15 mouse cellular contexts compared by ENCODE assay signal in the genomic region with DNA sequence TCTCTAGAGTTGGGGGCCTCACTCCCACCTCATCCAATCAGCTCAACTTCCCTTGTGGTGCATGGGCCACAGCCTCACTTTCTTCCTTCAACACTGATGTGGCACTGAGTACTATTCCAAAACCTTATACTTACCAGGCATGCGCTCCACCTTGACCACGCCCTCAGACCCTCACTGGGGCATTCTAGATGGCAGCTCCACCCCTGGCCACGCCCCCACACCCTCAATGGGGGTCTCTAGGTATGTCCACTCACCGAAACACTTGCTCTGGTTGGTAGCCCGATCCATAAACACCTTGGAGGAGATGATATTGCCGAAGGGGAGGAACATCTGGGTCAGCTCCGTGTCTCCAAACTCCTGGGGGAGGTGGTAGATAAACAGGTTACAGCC. TPM values are rescaled to one million over a fixed set of nuclear protein-coding genes. Genes with fewer than 3 reads are reported as not detected.
A peak's percentile ranks its signal among the peaks of the same experiment; 100 is the strongest.
DNase-seq lines count a peak whose midpoint lies in the region; ATAC-seq and TF ChIP-seq lines count a peak whose summit lies in the region.
"Had no signal": no experiment of that assay in that cellular context is flagged by ENCODE, and none has a peak within 500 bp of the region (broad histone marks: within the 10 kb centered on the region; RNA-seq: fewer than 3 reads in every experiment).

No protein-coding gene starts in this region.

- peak; percentile 4 for DNase-seq in gastrocnemius, postnatal 10 days
- DNase-seq in gastrocnemius, adult 8-10 months (ENCODE audit: low spot score in 2 of 2): no peak
- peak; percentile 2 for DNase-seq in liver
- DNase-seq in liver, embryonic 11.5 days (ENCODE audit: low spot score): no peak
- no peak for DNase-seq in midbrain, postnatal 0 days (ENCODE audit: low spot score)
- no peak for DNase-seq in natural killer cell, adult 2 months (ENCODE audit: low spot score in 2 of 2)
- DNase-seq: adrenal gland, postnatal 14 days; cerebellum, adult 2 months; heart, adult 18-20 months had no signal

- no peak overlapping the region; the same call in 1 of the 2 replicates for H3K4me2 ChIP-seq in liver, embryonic 11.5 days
- peak overlapping the region; percentile 33 for H3K4me2 ChIP-seq in embryonic facial prominence, embryonic 13.5 days
- no peak overlapping the region for H3K4me2 ChIP-seq in midbrain, postnatal 0 days (ENCODE audit: low read depth, low read length, poor library complexity, severe bottlenecking)
- H3K4me2 ChIP-seq: embryonic facial prominence, embryonic 12.5 days; hindbrain, embryonic 13.5 days had no signal

- ATAC-seq in liver, embryonic 11.5 days (replicated peaks; ENCODE audit: low FRiP score): no peak
- ATAC-seq in embryonic facial prominence, embryonic 13.5 days (ENCODE audit: insufficient number of reproducible peaks, insufficient read depth, low FRiP score, low TSS enrichment, low read depth): no peak
- no peak for ATAC-seq in midbrain, postnatal 0 days (ENCODE audit: low FRiP score)
- ATAC-seq: forebrain, embryonic 16.5 days had no signal

- WGBS in liver, embryonic 11.5 days: 30% methylated on average over 7 of the region's 7 CpGs
- 36% methylated on average over 7 of the region's 7 CpGs for WGBS in embryonic facial prominence, embryonic 13.5 days
- WGBS in small intestine, adult 2 months: 38% methylated on average over 7 of the region's 7 CpGs
- 49% methylated on average over 7 of the region's 7 CpGs for WGBS in midbrain, postnatal 0 days

- no peak overlapping the region for H3K4me3 ChIP-seq in liver, embryonic 11.5 days (ENCODE audit: low read depth, low read length)
- H3K4me3 ChIP-seq in embryonic facial prominence, embryonic 13.5 days: no peak overlapping the region
- peak overlapping the region; percentile 50 for H3K4me3 ChIP-seq in small intestine, adult 2 months (ENCODE audit: low read depth, low read length)
- no peak overlapping the region for H3K4me3 ChIP-seq in midbrain, postnatal 0 days (ENCODE audit: low read depth, low read length)
- H3K4me3 ChIP-seq: embryonic facial prominence, embryonic 12.5 days; hindbrain, embryonic 13.5 days; myocyte had no signal

- peaks cover 96% of the 10 kb centered on the region for H3K27me3 ChIP-seq in liver, embryonic 11.5 days (replicated peaks; ENCODE audit: control insufficient read depth, insufficient read depth, low read length)
- peaks cover 99% of the 10 kb centered on the region for H3K27me3 ChIP-seq in embryonic facial prominence, embryonic 13.5 days
- peaks cover 8% of the 10 kb centered on the region for H3K27me3 ChIP-seq in small intestine, adult 2 months (ENCODE audit: control insufficient read depth, insufficient read depth, low read length)
- 0 out of 2 replicates have a peak, but pooled peaks cover 2% of the 10 kb centered on the region for H3K27me3 ChIP-seq in midbrain, postnatal 0 days (ENCODE audit: insufficient read depth, low read length)

- no peak overlapping the region for H3K9ac ChIP-seq in liver, embryonic 11.5 days (ENCODE audit: low read depth, low read length)
- no peak overlapping the region for H3K9ac ChIP-seq in embryonic facial prominence, embryonic 13.5 days
- no peak overlapping the region for H3K9ac ChIP-seq in midbrain, postnatal 0 days (replicated peaks; ENCODE audit: low read length, poor library complexity, severe bottlenecking)
- H3K9ac ChIP-seq: embryonic facial prominence, embryonic 12.5 days; hindbrain, embryonic 13.5 days had no signal

- TF ChIP-seq POLR2A in small intestine, adult 2 months (IDR thresholded peaks at IDR 0.05; ENCODE audit: low read depth, low read length): no peak

- H3K27ac ChIP-seq in liver, embryonic 11.5 days (ENCODE audit: low read depth, low read length): no peak overlapping the region
- H3K27ac ChIP-seq in embryonic facial prominence, embryonic 13.5 days: no peak overlapping the region
- no peak overlapping the region for H3K27ac ChIP-seq in small intestine, adult 2 months (ENCODE audit: insufficient read depth, low read depth, low read length)
- no peak overlapping the region for H3K27ac ChIP-seq in midbrain, postnatal 0 days (ENCODE audit: low read depth, low read length)
- H3K27ac ChIP-seq: embryonic facial prominence, embryonic 12.5 days; hindbrain, embryonic 13.5 days had no signal

- no peaks in the 10 kb centered on the region for H3K9me3 ChIP-seq in liver, embryonic 11.5 days (ENCODE audit: control insufficient read depth, low read length)
- H3K9me3 ChIP-seq in embryonic facial prominence, embryonic 13.5 days: no peaks in the 10 kb centered on the region
- H3K9me3 ChIP-seq in midbrain, postnatal 0 days (ENCODE audit: low read length): no peaks in the 10 kb centered on the region
- H3K9me3 ChIP-seq: embryonic facial prominence, embryonic 12.5 days; hindbrain, embryonic 13.5 days had no signal

- peaks cover 14% of the 10 kb centered on the region for H3K4me1 ChIP-seq in liver, embryonic 11.5 days (replicated peaks; ENCODE audit: control insufficient read depth, insufficient read depth, low read length)
- H3K4me1 ChIP-seq in embryonic facial prominence, embryonic 13.5 days: peaks cover 16% of the 10 kb centered on the region
- peaks cover 42% of the 10 kb centered on the region for H3K4me1 ChIP-seq in small intestine, adult 2 months (ENCODE audit: control insufficient read depth, insufficient read depth, insufficient read length, low read length)
- no peaks in the 10 kb centered on the region for H3K4me1 ChIP-seq in midbrain, postnatal 0 days (ENCODE audit: insufficient read depth, low read length)

- no peaks in the 10 kb centered on the region for H3K36me3 ChIP-seq in liver, embryonic 11.5 days (ENCODE audit: control insufficient read depth, insufficient read depth, low read length)
- no peaks in the 10 kb centered on the region for H3K36me3 ChIP-seq in embryonic facial prominence, embryonic 13.5 days
- H3K36me3 ChIP-seq in small intestine, adult 2 months (ENCODE audit: control insufficient read depth, insufficient read depth, low read length): no peaks in the 10 kb centered on the region
- H3K36me3 ChIP-seq in midbrain, postnatal 0 days (ENCODE audit: insufficient read depth, low read length): peaks cover 29% of the 10 kb centered on the region
- H3K36me3 ChIP-seq: embryonic facial prominence, embryonic 12.5 days had no signal

- TF ChIP-seq CTCF in small intestine, adult 2 months (IDR thresholded peaks at IDR 0.05; ENCODE audit: extremely low read depth, insufficient read length, insufficient replicate concordance, low read depth, low read length): no peak
- TF ChIP-seq CTCF in midbrain, postnatal 0 days (IDR thresholded peaks at IDR 0.05): no peak

RNA-seq across cellular contexts. Expression of a gene that starts 7.0 kb away (rescaled TPM):
- total RNA-seq in gastrocnemius, postnatal 10 days (2021): 100 to 1,000 TPM; 329 to 332 TPM
- 100 to 1,000 TPM; 223 to 267 (median 235) TPM for total RNA-seq in gastrocnemius, adult 8-10 months (2022)
- polyA plus RNA-seq in liver, embryonic 11.5 days (2014; fragmentation: Nextera tagmentation; extraction: Ambion mirVana): 15.4 and 21.4 TPM in 2 replicates
- polyA plus RNA-seq in embryonic facial prominence, embryonic 13.5 days (2015; fragmentation: Nextera tagmentation; extraction: Ambion mirVana): 87.0 and 96.1 TPM in 2 replicates
- polyA plus RNA-seq in small intestine, adult 2 months (2012; rRNA removed): 15.5 and 19.4 TPM in 2 replicates
- 16.2 and 17.4 TPM in 2 replicates for total RNA-seq in midbrain, postnatal 0 days (2014; rRNA removed)
- polyA plus RNA-seq in midbrain, postnatal 0 days (2015; fragmentation: Nextera tagmentation; extraction: Ambion mirVana): 19.1 and 21.3 TPM in 2 replicates

RNA-seq across cellular contexts. Expression of a gene that starts 20.1 kb away (rescaled TPM):
- under 1 TPM; 0.38 to 0.99 TPM for total RNA-seq in gastrocnemius, postnatal 10 days (2021)
- total RNA-seq in gastrocnemius, adult 8-10 months (2022): under 1 TPM in 2 of 4 experiments, not detected in 2; 0.05 to 0.31 TPM
- polyA plus RNA-seq in liver, embryonic 11.5 days (2014; fragmentation: Nextera tagmentation; extraction: Ambion mirVana): 0.12 TPM in 1 of 2 replicates, not detected in the other
- polyA plus RNA-seq in embryonic facial prominence, embryonic 13.5 days (2015; fragmentation: Nextera tagmentation; extraction: Ambion mirVana): 2.1 and 2.5 TPM in 2 replicates
- polyA plus RNA-seq in small intestine, adult 2 months (2012; rRNA removed): 1.1 and 3.3 TPM in 2 replicates
- 142 and 206 TPM in 2 replicates for total RNA-seq in midbrain, postnatal 0 days (2014; rRNA removed)
- 61.5 and 74.0 TPM in 2 replicates for polyA plus RNA-seq in midbrain, postnatal 0 days (2015; fragmentation: Nextera tagmentation; extraction: Ambion mirVana)

RNA-seq across cellular contexts. Expression of a gene that starts 33.8 kb away (rescaled TPM):
- total RNA-seq in gastrocnemius, postnatal 10 days (2021): 10 to 100 TPM; 45.9 to 48.2 TPM
- total RNA-seq in gastrocnemius, adult 8-10 months (2022): 10 to 100 TPM; 41.6 to 49.3 (median 43.1) TPM
- 92.2 and 97.9 TPM in 2 replicates for polyA plus RNA-seq in liver, embryonic 11.5 days (2014; fragmentation: Nextera tagmentation; extraction: Ambion mirVana)
- polyA plus RNA-seq in embryonic facial prominence, embryonic 13.5 days (2015; fragmentation: Nextera tagmentation; extraction: Ambion mirVana): 82.3 and 87.9 TPM in 2 replicates
- polyA plus RNA-seq in small intestine, adult 2 months (2012; rRNA removed): 196 and 354 TPM in 2 replicates
- total RNA-seq in midbrain, postnatal 0 days (2014; rRNA removed): 83.0 and 93.1 TPM in 2 replicates
- 58.1 and 63.3 TPM in 2 replicates for polyA plus RNA-seq in midbrain, postnatal 0 days (2015; fragmentation: Nextera tagmentation; extraction: Ambion mirVana)

RNA-seq across cellular contexts. Expression of a gene that starts 37.5 kb away (rescaled TPM):
- under 1 TPM; 0.56 to 0.61 TPM for total RNA-seq in gastrocnemius, postnatal 10 days (2021)
- total RNA-seq in gastrocnemius, adult 8-10 months (2022): 1 to 10 TPM in 1 of 4 experiments, under 1 TPM in 3; 0.27 to 1.0 (median 0.59) TPM
- polyA plus RNA-seq in liver, embryonic 11.5 days (2014; fragmentation: Nextera tagmentation; extraction: Ambion mirVana): 4.5 and 4.6 TPM in 2 replicates
- polyA plus RNA-seq in embryonic facial prominence, embryonic 13.5 days (2015; fragmentation: Nextera tagmentation; extraction: Ambion mirVana): 0.25 and 0.31 TPM in 2 replicates
- 4.0 and 5.6 TPM in 2 replicates for polyA plus RNA-seq in small intestine, adult 2 months (2012; rRNA removed)
- total RNA-seq in midbrain, postnatal 0 days (2014; rRNA removed): 0.09 and 0.16 TPM in 2 replicates
- polyA plus RNA-seq in midbrain, postnatal 0 days (2015; fragmentation: Nextera tagmentation; extraction: Ambion mirVana): 0.40 and 0.41 TPM in 2 replicates
- polyA plus RNA-seq: myocyte had no signal

Comparison
In these comparisons a context has a peak if more than half of its experiments do, and no peak if none do; other contexts are left out.
1. DNase-seq: peak in gastrocnemius, postnatal 10 days (single experiment) and liver (single experiment); none in gastrocnemius, adult 8-10 months (0 of 2), liver, embryonic 11.5 days (single experiment), midbrain, postnatal 0 days (single experiment) and natural killer cell, adult 2 months (0 of 2).
2. RNA of a gene that starts 20.1 kb away (polyA plus RNA-seq): 61.5 to 74.0 TPM in midbrain, postnatal 0 days; 1.1 to 3.3 TPM in small intestine, adult 2 months, 2.1 to 2.5 TPM in embryonic facial prominence, embryonic 13.5 days and 0.12 TPM in liver, embryonic 11.5 days; every median in the first group is over 10 times any median in the second.